Mouse (Mus musculus) stomach, embryonic 14.5 days (tissue): Measurements from ENCODE around the gene Tnrc6c. TPM values are rescaled to one million over a fixed set of nuclear protein-coding genes. Genes with fewer than 3 reads are reported as not detected.

Experiments used
- ATAC-seq: fragments of 200-750 bp; cut with Nextera tagmentation; 2 replicates; pipeline ENCODE4 v1.8.0; 2017; ENCODE audit warnings: low read depth, moderate TSS enrichment; ENCODE audit not compliant: insufficient number of reproducible peaks, insufficient read depth, low FRiP score
- H3K27ac ChIP-seq: fragments of 300-500 bp; sonication (generic); 2 replicates; pipeline ENCODE4 v1.5.1; 2014; ENCODE audit warnings: mild to moderate bottlenecking, low read length, moderate library complexity, mixed read lengths
- H3K27me3 ChIP-seq: fragments of 300-500 bp; sonication (generic); 2 replicates; pipeline ENCODE4 v1.6.1; 2014; ENCODE audit warnings: low read length, control low read depth, mixed read lengths; ENCODE audit not compliant: control insufficient read depth, insufficient read depth
- H3K36me3 ChIP-seq: fragments of 300-500 bp; sonication (generic); 2 replicates; pipeline ENCODE4 v1.6.1; 2014; ENCODE audit warnings: mild to moderate bottlenecking, control low read depth, low read length, moderate library complexity, mixed read lengths; ENCODE audit not compliant: control insufficient read depth, insufficient read depth
- H3K4me1 ChIP-seq: fragments of 300-500 bp; sonication (generic); 2 replicates; pipeline ENCODE4 v1.6.1; 2014; ENCODE audit warnings: low read length, control low read depth, mixed read lengths; ENCODE audit not compliant: control insufficient read depth, insufficient read depth
- H3K4me2 ChIP-seq: fragments of 300-500 bp; sonication (generic); replicated peaks from 2 replicates; pipeline ENCODE4 v1.6.1; 2014; ENCODE audit warnings: low read depth, low read length, control low read depth
- H3K4me3 ChIP-seq: fragments of 300-500 bp; sonication (generic); 2 replicates; pipeline ENCODE4 v1.5.1; 2014; ENCODE audit warnings: low read depth, low read length, control low read depth
- H3K9ac ChIP-seq: fragments of 300-500 bp; sonication (generic); replicated peaks from 2 replicates; pipeline ENCODE4 v1.6.1; 2014; ENCODE audit warnings: low read depth, mild to moderate bottlenecking, control low read depth, low read length, moderate library complexity, mixed read lengths
- H3K9me3 ChIP-seq: fragments of 300-500 bp; sonication (generic); 2 replicates; pipeline ENCODE4 v1.6.1; 2016; ENCODE audit warnings: low read depth, low read length, control low read depth; ENCODE audit not compliant: control insufficient read depth
- WGBS: fragments of 180-500 bp; shearing (Covaris S2); extraction: QIAGEN DNeasy Blood & Tissue Kit; methylation state at CpG from one replicate; pipeline ENCODE4 v1.1.7; 2014; 5-methylcytosine and 5-hydroxymethylcytosine counted together
- polyA plus RNA-seq: library from polyadenylated mRNA; unstranded; fragments of >200 nt; fragmentation: Nextera tagmentation; extraction: Ambion mirVana; gene quantifications from 2 replicates; pipeline ENCODE4 v1.2.1, GENCODE M21; 2014

The Tnrc6c gene
- polyA plus RNA-seq, 1 experiment from 2014 or later = 15.5 TPM

DNA sequence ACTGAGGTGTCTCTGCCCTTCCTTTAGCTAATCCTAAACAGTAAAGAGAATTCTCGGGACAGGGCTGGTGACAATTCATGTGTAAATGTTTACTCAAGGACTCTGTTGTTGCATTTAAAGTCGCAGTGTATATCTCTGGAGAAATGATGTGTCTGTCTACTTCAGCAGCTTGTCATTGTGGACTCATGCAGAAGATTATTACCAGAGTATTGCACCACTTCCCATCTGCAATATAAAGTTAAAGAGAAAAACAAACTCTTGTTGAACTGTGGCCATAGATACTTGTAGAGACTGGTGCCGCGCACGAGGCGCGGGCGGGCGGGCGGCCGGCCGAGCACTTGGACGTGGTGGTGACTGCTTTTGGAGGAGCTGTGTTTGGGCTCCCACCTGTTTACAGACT, 107.7 kb downstream of the Tnrc6c start:
- Histone ChIP-seq H3K27me3 (no peaks in the 10 kb centered on the region), H3K4me1 (no peaks in the 10 kb centered on the region), H3K4me2 (no peak overlapping the region), H3K27ac (no peak overlapping the region), H3K36me3 (peaks cover 68% of the 10 kb centered on the region), H3K9me3 (no peaks in the 10 kb centered on the region), H3K4me3 (no peak overlapping the region), H3K9ac (no peak overlapping the region)
- WGBS = 85% methylated on average over 13 of the region's 13 CpGs
- no peak for ATAC-seq

DNA sequence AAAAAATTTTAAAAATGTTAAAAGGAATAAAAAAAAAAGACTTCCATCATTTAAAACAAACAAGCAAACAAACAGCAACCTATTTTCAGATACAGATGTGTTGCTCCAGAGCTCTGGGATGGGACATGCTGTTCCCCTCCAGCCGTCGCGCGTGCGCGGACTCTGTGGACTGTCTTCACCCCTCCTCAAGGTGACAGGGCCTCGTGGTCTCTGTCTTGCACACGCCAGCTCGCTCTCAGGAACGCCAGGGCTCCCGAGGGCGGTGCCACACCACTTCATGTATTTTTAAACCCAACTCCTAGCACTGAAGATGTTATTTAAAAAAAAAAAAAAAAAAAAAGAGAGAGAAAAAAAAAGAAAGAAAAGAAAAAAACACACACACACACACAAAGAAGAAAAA, 108.2 kb downstream of the Tnrc6c start:
- WGBS = 88% methylated on average over 12 of the region's 12 CpGs
- no peak overlapping the region for H3K27ac ChIP-seq
- H3K4me3 ChIP-seq = no peak overlapping the region
- ATAC-seq = no peak
- no peaks in the 10 kb centered on the region for H3K9me3 ChIP-seq
- peaks cover 65% of the 10 kb centered on the region for H3K36me3 ChIP-seq
- no peaks in the 10 kb centered on the region for H3K4me1 ChIP-seq
- H3K9ac ChIP-seq = no peak overlapping the region
- H3K4me2 ChIP-seq = no peak overlapping the region
- no peaks in the 10 kb centered on the region for H3K27me3 ChIP-seq

DNA sequence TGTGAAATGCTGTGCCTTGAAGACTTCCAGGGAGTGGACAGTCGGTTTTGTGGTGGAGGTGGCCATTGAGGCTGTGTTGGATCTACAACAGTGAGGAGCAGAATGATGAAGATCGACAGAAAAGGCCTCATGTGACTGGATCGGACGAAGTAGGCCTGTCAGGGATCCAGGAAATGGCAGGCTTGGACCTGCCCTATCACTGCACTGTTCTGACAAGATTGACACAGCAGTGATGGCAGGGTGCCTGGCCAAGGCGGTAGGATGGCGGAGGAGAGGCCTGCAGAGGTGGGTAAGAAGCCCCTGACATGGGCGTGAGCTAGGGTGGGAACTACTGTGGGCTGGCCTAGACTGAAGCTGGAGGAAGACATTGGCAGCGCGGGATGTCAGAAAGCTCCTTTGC, 110.2 kb downstream of the Tnrc6c start:
- Histone ChIP-seq H3K4me1 (peaks cover 5% of the 10 kb centered on the region; the same call in 1 of the 2 replicates), H3K27me3 (no peaks in the 10 kb centered on the region), H3K9ac (no peak overlapping the region), H3K9me3 (no peaks in the 10 kb centered on the region), H3K4me2 (no peak overlapping the region), H3K4me3 (no peak overlapping the region), H3K27ac (no peak overlapping the region), H3K36me3 (peaks cover 45% of the 10 kb centered on the region)
- 87% methylated on average over 9 of the region's 9 CpGs for WGBS
- no peak for ATAC-seq

DNA sequence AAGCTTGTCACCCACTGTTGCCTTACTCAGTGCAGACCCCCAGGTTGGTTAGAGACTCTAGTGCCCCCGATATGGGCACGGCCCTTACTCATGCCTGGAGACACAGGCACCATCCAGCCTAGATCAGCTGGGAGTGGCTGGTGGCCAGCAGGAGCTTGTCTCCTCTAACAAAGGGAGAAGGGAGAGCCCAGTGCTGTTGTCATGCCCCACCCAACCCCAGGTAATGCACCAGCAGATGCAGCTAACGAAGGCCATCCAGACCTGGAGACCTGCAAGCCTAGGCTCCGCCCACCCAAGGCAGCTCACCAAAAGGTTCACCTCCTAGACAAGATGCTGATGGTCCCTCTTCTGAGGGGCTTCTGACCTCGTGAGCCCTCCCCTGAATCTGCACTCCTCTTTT, 111.3 kb downstream of the Tnrc6c start:
- Histone ChIP-seq H3K27me3 (no peaks in the 10 kb centered on the region), H3K4me1 (peaks cover 6% of the 10 kb centered on the region; the same call in 1 of the 2 replicates), H3K27ac (no peak overlapping the region), H3K9me3 (no peaks in the 10 kb centered on the region), H3K4me2 (no peak overlapping the region), H3K9ac (no peak overlapping the region), H3K36me3 (peaks cover 35% of the 10 kb centered on the region), H3K4me3 (no peak overlapping the region)
- ATAC-seq = no peak
- WGBS = 90% methylated on average over 5 of the region's 5 CpGs

DNA sequence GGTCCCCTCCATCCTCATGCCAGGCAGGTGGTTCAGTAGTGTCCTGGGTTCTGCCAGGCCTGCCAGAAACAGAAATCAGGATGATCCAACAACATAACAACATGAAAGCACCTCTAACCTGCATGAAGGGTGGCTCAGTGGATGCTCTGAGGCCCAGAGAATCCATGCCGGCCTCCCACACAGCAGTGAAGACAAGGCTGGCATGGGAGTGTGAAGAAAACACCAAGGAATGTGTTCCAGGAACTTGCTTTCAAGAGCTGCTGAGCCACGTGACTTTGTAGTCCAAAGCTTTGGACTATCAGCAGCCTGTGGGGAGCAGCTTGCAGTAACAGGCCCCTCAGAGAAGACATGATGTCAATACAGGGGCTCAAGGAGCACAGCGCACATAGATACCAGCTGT, 112.2 kb downstream of the Tnrc6c start:
- Histone ChIP-seq H3K9me3 (no peaks in the 10 kb centered on the region), H3K27ac (no peak overlapping the region), H3K9ac (no peak overlapping the region), H3K27me3 (no peaks in the 10 kb centered on the region), H3K4me2 (no peak overlapping the region), H3K4me3 (no peak overlapping the region), H3K36me3 (peaks cover 27% of the 10 kb centered on the region), H3K4me1 (peaks cover 6% of the 10 kb centered on the region; the same call in 1 of the 2 replicates)
- WGBS = 82% methylated on average over 3 of the region's 3 CpGs
- no peak for ATAC-seq

DNA sequence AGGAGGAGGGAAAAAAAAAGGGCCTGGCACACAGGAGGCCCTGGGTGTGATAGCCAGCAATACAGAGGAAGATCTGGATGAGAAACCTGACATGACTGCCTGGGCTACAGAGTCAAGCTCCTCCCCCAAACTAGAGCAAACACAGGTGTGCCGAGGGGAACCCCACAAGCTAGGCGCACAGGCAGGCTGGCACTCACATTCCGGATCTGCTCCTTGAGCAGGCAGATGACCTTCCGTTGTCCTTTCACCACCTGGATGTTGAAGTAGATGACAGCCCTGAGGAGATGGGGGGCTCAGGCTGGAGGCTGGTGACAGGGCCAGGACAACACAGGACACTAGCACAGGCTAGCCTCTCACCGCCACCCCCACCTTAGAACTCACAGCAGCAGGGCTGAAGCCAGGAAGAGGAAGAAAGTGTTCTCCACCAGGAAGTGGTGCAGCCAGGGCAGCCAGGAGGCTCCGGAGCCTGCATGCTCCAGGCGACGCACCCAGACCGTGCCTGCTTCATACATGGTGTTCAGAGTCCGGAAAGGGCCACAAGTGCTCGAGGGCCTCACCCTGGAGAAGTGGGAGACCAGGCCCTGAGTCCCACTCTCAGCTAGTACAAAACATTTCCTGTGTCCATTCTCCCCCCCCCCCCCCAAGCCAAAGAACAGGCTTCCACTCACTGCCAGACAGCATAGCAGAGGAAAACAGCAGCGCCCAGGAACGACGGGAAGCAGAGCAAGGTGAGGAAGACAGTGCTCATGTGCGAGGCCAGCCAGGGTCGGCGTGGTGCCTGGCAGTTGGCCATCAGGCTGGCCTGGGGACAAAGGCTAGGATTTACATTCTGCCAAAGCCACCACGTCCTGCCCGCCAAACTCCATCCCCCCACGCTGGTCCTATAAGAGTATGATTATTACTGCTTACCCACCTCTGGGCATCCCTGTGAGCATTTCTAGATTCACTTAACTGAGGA, 114.9 kb downstream of the Tnrc6c start:
- Histone ChIP-seq H3K4me3 (no peak overlapping the region), H3K4me1 (peaks cover 6% of the 10 kb centered on the region; the same call in 1 of the 2 replicates), H3K4me2 (no peak overlapping the region), H3K9ac (no peak overlapping the region), H3K9me3 (no peaks in the 10 kb centered on the region), H3K27ac (no peak overlapping the region), H3K36me3 (peaks cover 24% of the 10 kb centered on the region), H3K27me3 (no peaks in the 10 kb centered on the region)
- ATAC-seq = no peak
- 83% methylated on average over 20 of the region's 20 CpGs for WGBS

DNA sequence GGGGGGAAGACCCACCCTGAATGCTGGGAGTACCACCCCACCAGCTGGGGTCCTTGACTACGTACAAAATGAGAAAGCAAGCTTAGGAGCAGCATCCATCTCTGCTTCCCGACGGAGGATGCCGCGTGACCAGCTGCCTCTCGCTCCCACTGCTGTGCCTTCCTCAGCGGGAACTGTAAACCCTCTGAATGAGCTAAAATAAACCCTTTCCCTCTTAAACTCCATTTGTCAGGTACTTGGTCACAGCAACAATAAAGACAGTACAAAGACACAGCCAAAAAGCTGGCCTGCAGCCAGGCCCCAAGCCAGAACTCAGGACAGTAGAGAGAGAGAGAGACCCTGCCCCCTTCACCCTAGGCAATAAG, 115.6 kb downstream of the Tnrc6c start:
- no peak overlapping the region for H3K9ac ChIP-seq
- H3K4me3 ChIP-seq = no peak overlapping the region
- H3K9me3 ChIP-seq = no peaks in the 10 kb centered on the region
- 84% methylated on average over 7 of the region's 7 CpGs for WGBS
- no peak for ATAC-seq
- H3K4me2 ChIP-seq = no peak overlapping the region
- H3K4me1 ChIP-seq = peaks cover 6% of the 10 kb centered on the region; the same call in 1 of the 2 replicates
- no peaks in the 10 kb centered on the region for H3K27me3 ChIP-seq
- H3K36me3 ChIP-seq = peaks cover 21% of the 10 kb centered on the region
- H3K27ac ChIP-seq = no peak overlapping the region

DNA sequence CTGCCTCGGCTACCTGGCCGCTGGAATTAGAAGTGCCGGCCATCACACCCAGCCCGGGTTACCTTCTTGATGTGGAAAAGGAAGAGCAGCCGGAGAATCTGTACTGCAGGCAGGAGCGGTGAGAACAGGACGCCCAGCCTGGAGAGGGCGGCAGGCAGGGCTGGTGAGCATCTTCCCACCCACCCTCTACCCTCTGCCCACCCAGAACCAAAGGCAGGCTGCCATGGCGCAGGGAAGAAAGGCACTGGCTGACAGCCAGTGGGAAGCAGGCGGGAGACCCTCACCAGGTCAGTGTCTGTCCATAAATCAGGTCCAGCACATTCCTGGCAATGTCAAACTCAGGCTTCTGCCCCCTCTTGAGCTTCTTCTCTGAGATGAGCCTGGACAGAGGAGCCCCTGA, 116.3 kb downstream of the Tnrc6c start:
- Histone ChIP-seq H3K36me3 (peaks cover 15% of the 10 kb centered on the region; the same call in 1 of the 2 replicates), H3K27ac (no peak overlapping the region), H3K9ac (no peak overlapping the region), H3K27me3 (no peaks in the 10 kb centered on the region), H3K4me1 (peaks cover 6% of the 10 kb centered on the region; the same call in 1 of the 2 replicates), H3K4me2 (no peak overlapping the region), H3K9me3 (no peaks in the 10 kb centered on the region), H3K4me3 (no peak overlapping the region)
- ATAC-seq = no peak
- WGBS = 71% methylated on average over 10 of the region's 10 CpGs
